Mouse (Mus musculus) limb, embryonic 11.5 days (tissue): ENCODE measurements around the gene Clcn3. TPM values are rescaled to one million over a fixed set of nuclear protein-coding genes. Genes with fewer than 3 reads are reported as not detected.

Experiments
- ATAC-seq: fragments of 200-750 bp; cut with Nextera tagmentation; 2 replicates; pipeline ENCODE4 v1.8.0; 2017; ENCODE audit warnings: low read depth; ENCODE audit not compliant: insufficient number of reproducible peaks, low FRiP score, low TSS enrichment
- DNase-seq: peaks from one replicate; pipeline ENCODE4 v3.0.0-alpha.2; 2015; ENCODE audit warnings: low spot score
- H3K27ac ChIP-seq: fragments of 300-500 bp; sonication (generic); replicated peaks from 2 replicates; pipeline ENCODE4 v1.5.1; 2014; ENCODE audit warnings: low read depth, mild to moderate bottlenecking, low read length
- H3K27me3 ChIP-seq: fragments of 300-500 bp; sonication (generic); 2 replicates; pipeline ENCODE4 v1.6.1; 2014; ENCODE audit warnings: mild to moderate bottlenecking, low read length, mixed read lengths; ENCODE audit not compliant: control insufficient read depth, insufficient read depth
- H3K36me3 ChIP-seq: fragments of 300-500 bp; sonication (generic); 2 replicates; pipeline ENCODE4 v1.6.1; 2014; ENCODE audit warnings: mild to moderate bottlenecking, low read length, moderate library complexity, mixed read lengths; ENCODE audit not compliant: control insufficient read depth, insufficient read depth
- H3K4me1 ChIP-seq: fragments of 300-500 bp; sonication (generic); 2 replicates; pipeline ENCODE4 v1.6.1; 2014; ENCODE audit warnings: low read length, mixed read lengths; ENCODE audit not compliant: control insufficient read depth, insufficient read depth
- H3K4me2 ChIP-seq: fragments of 300-500 bp; sonication (generic); 2 replicates; pipeline ENCODE4 v1.6.1; 2014; ENCODE audit warnings: low read depth, mild to moderate bottlenecking, moderate library complexity; ENCODE audit not compliant: severe bottlenecking
- H3K4me3 ChIP-seq: fragments of 300-500 bp; sonication (generic); 2 replicates; pipeline ENCODE4 v1.5.1; 2014; ENCODE audit warnings: low read depth, low read length
- H3K9ac ChIP-seq: fragments of 300-500 bp; sonication (generic); 2 replicates; pipeline ENCODE4 v1.6.1; 2014; ENCODE audit warnings: mild to moderate bottlenecking, low read length
- H3K9me3 ChIP-seq: fragments of 300-500 bp; sonication (generic); 2 replicates; pipeline ENCODE4 v1.6.1; 2016; ENCODE audit warnings: low read length; ENCODE audit not compliant: control insufficient read depth
- WGBS: fragments of 180-500 bp; shearing (Covaris S2); extraction: QIAGEN DNeasy Blood & Tissue Kit; methylation state at CpG from one replicate; pipeline ENCODE4 v1.1.7; 2014; 5-methylcytosine and 5-hydroxymethylcytosine counted together
- polyA plus RNA-seq: library from polyadenylated mRNA; unstranded; fragments of >200 nt; fragmentation: Nextera tagmentation; extraction: Ambion mirVana; gene quantifications from 2 replicates; pipeline ENCODE4 v1.2.1, GENCODE M21; 2014

Gene Clcn3
- polyA plus RNA-seq, 1 experiment from 2014 or later: 10.6 TPM

DNA sequence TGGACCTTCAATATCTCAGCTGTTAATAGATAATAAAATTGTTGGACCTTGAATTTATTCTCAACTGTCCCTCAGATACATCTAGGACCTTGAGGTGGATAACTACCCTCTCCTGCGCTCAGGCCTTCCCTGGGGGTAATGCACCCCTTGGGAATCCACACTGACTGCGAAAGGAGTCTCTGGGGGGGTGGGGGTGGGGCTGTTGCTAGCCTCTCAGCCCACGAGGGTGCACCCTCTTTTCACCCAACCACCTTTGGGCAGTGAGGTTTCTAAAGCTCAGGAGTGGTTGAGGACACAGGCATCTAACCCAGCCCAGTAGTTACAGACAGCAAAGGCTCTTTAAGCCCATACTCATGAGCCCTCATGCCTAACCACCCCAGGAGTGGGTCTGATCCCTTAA, 122.4 kb downstream of the Clcn3 start:
- ATAC-seq (no peak), DNase-seq (no peak)
- Histone ChIP-seq H3K4me3 (no peak overlapping the region), H3K27me3 (no peaks in the 10 kb centered on the region), H3K9ac (no peak overlapping the region), H3K4me1 (no peaks in the 10 kb centered on the region), H3K9me3 (no peaks in the 10 kb centered on the region), H3K4me2 (no peak overlapping the region), H3K27ac (no peak overlapping the region), H3K36me3 (no peaks in the 10 kb centered on the region)
- 79% methylated on average over 3 of the region's 3 CpGs for WGBS

Other genes with a start within 250 kb of the Clcn3 start
- gene Hpf1, start 92.9 kb downstream of the Clcn3 start, polyA plus RNA-seq: 124 and 126 TPM in 2 replicates
- gene Nek1, start 9.9 kb upstream of the Clcn3 start, polyA plus RNA-seq: 23.1 and 24.1 TPM in 2 replicates
- 8.6 and 9.3 TPM in 2 replicates for gene Sh3rf1, start 240.6 kb upstream of the Clcn3 start, polyA plus RNA-seq